Mouse (Mus musculus): ENCODE measurements around the gene Trabd2b.

GRCm38 (mm10) chr4:114408890-114409480, 2.5 kb downstream of the Trabd2b start:
- TF ChIP-seq CTCF (IDR thresholded peaks at IDR 0.05; ENCODE audit: borderline replicate concordance, insufficient read depth, low read depth, low read length) (no peak), POLR2A (IDR thresholded peaks at IDR 0.05; ENCODE audit: borderline replicate concordance, insufficient read depth, low read length) (no peak)
